ENCODE assay signal across 9 mouse cellular contexts in genomic region chr3:145890346-145891132, GRCm38 (mm10). TPM values are rescaled to one million over a fixed set of nuclear protein-coding genes. Genes with fewer than 3 reads are reported as not detected.
DNase-seq lines count a peak whose midpoint lies in the region; ATAC-seq and TF ChIP-seq lines count a peak whose summit lies in the region.
"Had no signal": no experiment of that assay in that cellular context is flagged by ENCODE, and none has a peak within 500 bp of the region (broad histone marks: within the 10 kb centered on the region; RNA-seq: fewer than 3 reads in every experiment).

No protein-coding gene starts in this region.

- H3K9me3 ChIP-seq in heart, embryonic 10.5 days = no peaks in the 10 kb centered on the region
- H3K9me3 ChIP-seq in neural tube, embryonic 13.5 days = no peaks in the 10 kb centered on the region
- H3K9me3 ChIP-seq in intestine, embryonic 16.5 days (ENCODE audit: control insufficient read depth, low read length) = no peaks in the 10 kb centered on the region
- H3K9me3 ChIP-seq: limb, embryonic 15.5 days had no signal

- no peak for TF ChIP-seq CTCF in left cerebral cortex, adult 2 months (IDR thresholded peaks at IDR 0.05)

- DNase-seq in heart, embryonic 10.5 days (ENCODE audit: low spot score) = no peak
- DNase-seq in heart, postnatal 36 days = no peak
- DNase-seq in frontal cortex, postnatal 10 days (ENCODE audit: low spot score in 2 of 2) = peak; percentile 32 to 49
- peak in 1 of 2 experiments; percentile 30 for DNase-seq in left cerebral cortex, adult 2 months (ENCODE audit: extremely low spot score in 1 of 2, low spot score in 2 of 2)
- DNase-seq in gastrocnemius, postnatal 10 days = no peak
- DNase-seq in cerebellum, postnatal 14 days = no peak

- intact Hi-C loops in heart, postnatal 36 days (cut with DNase I) = no loop called here
- intact Hi-C loops in left cerebral cortex, adult 2 months (cut with DNase I) = no loop called here

- 72% methylated on average over 18 of the region's 18 CpGs for WGBS in heart, embryonic 10.5 days
- 36% methylated on average over 18 of the region's 18 CpGs for whole genome bisulfite sequencing in neural tube, embryonic 13.5 days
- 84% methylated on average over 18 of the region's 18 CpGs for WGBS in intestine, embryonic 16.5 days

- H3K36me3 ChIP-seq in heart, embryonic 10.5 days = no peaks in the 10 kb centered on the region
- peaks cover 4% of the 10 kb centered on the region; the same call in 1 of the 2 replicates for H3K36me3 ChIP-seq in neural tube, embryonic 13.5 days
- H3K36me3 ChIP-seq in intestine, embryonic 16.5 days (ENCODE audit: control insufficient read depth, insufficient read depth, low read length) = no peaks in the 10 kb centered on the region
- H3K36me3 ChIP-seq: limb, embryonic 15.5 days had no signal

- no peaks in the 10 kb centered on the region for H3K27me3 ChIP-seq in heart, embryonic 10.5 days (ENCODE audit: insufficient read depth, poor library complexity, severe bottlenecking)
- no peaks in the 10 kb centered on the region for H3K27me3 ChIP-seq in neural tube, embryonic 13.5 days
- no peaks in the 10 kb centered on the region for H3K27me3 ChIP-seq in intestine, embryonic 16.5 days (replicated peaks; ENCODE audit: control insufficient read depth, insufficient read depth, low read length)
- H3K27me3 ChIP-seq: limb, embryonic 15.5 days had no signal

- ATAC-seq in neural tube, embryonic 13.5 days (ENCODE audit: low read depth) = peak; percentile 89
- ATAC-seq in intestine, embryonic 16.5 days = no peak

- peaks cover 36% of the 10 kb centered on the region for H3K4me1 ChIP-seq in heart, embryonic 10.5 days
- H3K4me1 ChIP-seq in neural tube, embryonic 13.5 days (replicated peaks) = peaks cover 46% of the 10 kb centered on the region
- peaks cover 10% of the 10 kb centered on the region for H3K4me1 ChIP-seq in intestine, embryonic 16.5 days (ENCODE audit: control insufficient read depth, insufficient read depth, low read length)

- no peak overlapping the region for H3K4me2 ChIP-seq in neural tube, embryonic 13.5 days
- no peak overlapping the region for H3K4me2 ChIP-seq in intestine, embryonic 16.5 days (ENCODE audit: low read depth, low read length)
- H3K4me2 ChIP-seq: limb, embryonic 15.5 days had no signal

- peak overlapping the region; percentile 72 for H3K27ac ChIP-seq in heart, embryonic 10.5 days
- peak overlapping the region; percentile 13; the same call in 1 of the 2 replicates for H3K27ac ChIP-seq in left cerebral cortex, adult 2 months
- H3K27ac ChIP-seq in neural tube, embryonic 13.5 days (replicated peaks) = peak overlapping the region; percentile 75
- no peak overlapping the region for H3K27ac ChIP-seq in intestine, embryonic 16.5 days (ENCODE audit: low read length)
- H3K27ac ChIP-seq: limb, embryonic 15.5 days had no signal

- H3K4me3 ChIP-seq in heart, embryonic 10.5 days = no peak overlapping the region
- H3K4me3 ChIP-seq in left cerebral cortex, adult 2 months = no peak overlapping the region
- H3K4me3 ChIP-seq in neural tube, embryonic 13.5 days = no peak overlapping the region
- H3K4me3 ChIP-seq in intestine, embryonic 16.5 days (ENCODE audit: low read length) = no peak overlapping the region
- H3K4me3 ChIP-seq: limb, embryonic 15.5 days had no signal

- H3K9ac ChIP-seq in neural tube, embryonic 13.5 days = no peak overlapping the region
- no peak overlapping the region for H3K9ac ChIP-seq in intestine, embryonic 16.5 days (ENCODE audit: low read depth, low read length)
- H3K9ac ChIP-seq: limb, embryonic 15.5 days had no signal

RNA-seq across cellular contexts. Expression of gene Bcl10, which starts 32.1 kb away (rescaled TPM):
- 39.1 and 41.1 TPM in 2 replicates for polyA plus RNA-seq in heart, embryonic 10.5 days (2016; fragmentation: Nextera tagmentation; extraction: Ambion mirVana)
- total RNA-seq in heart, postnatal 36 days (2021) = 10 to 100 TPM; 18.2 to 19.6 TPM
- 10 to 100 TPM; 15.2 TPM for total RNA-seq in left cerebral cortex, adult 2 months (2021)
- polyA plus RNA-seq in neural tube, embryonic 13.5 days (2015; fragmentation: Nextera tagmentation; extraction: Ambion mirVana) = 40.7 and 48.9 TPM in 2 replicates
- 10 to 100 TPM; 17.3 to 17.4 TPM for total RNA-seq in gastrocnemius, postnatal 10 days (2021)
- polyA plus RNA-seq in intestine, embryonic 16.5 days (2015; fragmentation: Nextera tagmentation; extraction: Ambion mirVana) = 47.2 and 51.7 TPM in 2 replicates

RNA-seq across cellular contexts. Expression of gene 2410004B18Rik, which starts 47.3 kb away (rescaled TPM):
- 43.3 and 55.7 TPM in 2 replicates for polyA plus RNA-seq in heart, embryonic 10.5 days (2016; fragmentation: Nextera tagmentation; extraction: Ambion mirVana)
- 10 to 100 TPM; 16.0 to 16.6 TPM for total RNA-seq in heart, postnatal 36 days (2021)
- 10 to 100 TPM; 35.8 to 37.5 TPM for total RNA-seq in left cerebral cortex, adult 2 months (2021)
- 69.0 and 80.3 TPM in 2 replicates for polyA plus RNA-seq in neural tube, embryonic 13.5 days (2015; fragmentation: Nextera tagmentation; extraction: Ambion mirVana)
- 10 to 100 TPM; 13.8 to 14.0 TPM for total RNA-seq in gastrocnemius, postnatal 10 days (2021)
- polyA plus RNA-seq in intestine, embryonic 16.5 days (2015; fragmentation: Nextera tagmentation; extraction: Ambion mirVana) = 38.5 and 42.0 TPM in 2 replicates

Comparison
In these comparisons a context has a peak if more than half of its experiments do, and no peak if none do; other contexts are left out.
1. DNase-seq: peak in frontal cortex, postnatal 10 days (2 of 2); none in heart, embryonic 10.5 days (single experiment), heart, postnatal 36 days (0 of 2), gastrocnemius, postnatal 10 days (single experiment) and cerebellum, postnatal 14 days (0 of 2).